Mouse (Mus musculus): ENCODE results near the gene Ces3b. TPM values are rescaled to one million over a fixed set of nuclear protein-coding genes. Genes with fewer than 3 reads are reported as not detected.

Gene Ces3b
- total and polyA plus RNA-seq, 3 experiments = not detected

GRCm38 (mm10) chr8:105076601-105077000 is 7.0 kb upstream of the Ces3b start:
- dilution Hi-C loops (cut with MboI; ENCODE audit: extremely low pct_ligation_motif_present, extremely low pct_unique_long_range_greater_than_20kb, low sequenced_read_pairs) = no loop called here
- in situ Hi-C loops (cut with MboI; ENCODE audit: low pct_ligation_motif_present, low pct_unique_long_range_greater_than_20kb, low sequenced_read_pairs) = no loop called here
- H3K9me3 ChIP-seq (replicated peaks; ENCODE audit: low read length) = no peaks in the 10 kb centered on the region
- no peak overlapping the region for H3K4me3 ChIP-seq (replicated peaks in 1 of 3; ENCODE audit: low read depth in 2 of 3, low read length in 2 of 3, poor library complexity in 1 of 3)
- TF ChIP-seq ZNF384 (IDR thresholded peaks at IDR 0.05; ENCODE audit: low read depth, low read length) = no peak
- no peak for TF ChIP-seq ELF1 (IDR thresholded peaks at IDR 0.05; ENCODE audit: low read depth, low read length)
- TF ChIP-seq CTCF (conservative IDR thresholded peaks at IDR 0.05 in 1 of 2, IDR thresholded peaks at IDR 0.05 in 1 of 2; ENCODE audit: low read depth in 2 of 2, low read length in 2 of 2) = no peak
- no peak for TF ChIP-seq JUN (IDR thresholded peaks at IDR 0.05; ENCODE audit: insufficient read depth, low read depth, low read length)
- no peak for TF ChIP-seq ZKSCAN1 (IDR thresholded peaks at IDR 0.05; ENCODE audit: borderline replicate concordance, low read depth, low read length)
- TF ChIP-seq RCOR1 (conservative IDR thresholded peaks at IDR 0.05; ENCODE audit: low read depth, low read length) = no peak
- TF ChIP-seq E2F4 (IDR thresholded peaks at IDR 0.05; ENCODE audit: insufficient replicate concordance, low read depth, low read length) = no peak
- TF ChIP-seq POLR2A (IDR thresholded peaks at IDR 0.05; ENCODE audit: low read depth, low read length) = no peak
- no peak for TF ChIP-seq NELFE (IDR thresholded peaks at IDR 0.05; ENCODE audit: low read depth, low read length)
- no peak for TF ChIP-seq PAX5 (IDR thresholded peaks at IDR 0.05; ENCODE audit: low read length)
- no peak for TF ChIP-seq BHLHE40 (IDR thresholded peaks at IDR 0.05; ENCODE audit: low read depth, low read length)
- TF ChIP-seq RAD21 (IDR thresholded peaks at IDR 0.05; ENCODE audit: low read depth, low read length) = no peak
- no peak for TF ChIP-seq IRF4 (IDR thresholded peaks at IDR 0.05; ENCODE audit: low read depth, low read length)
- no peaks in the 10 kb centered on the region for H3K36me3 ChIP-seq (replicated peaks in 1 of 2; ENCODE audit: control insufficient read depth in 1 of 2, insufficient read depth in 1 of 2, low read length in 1 of 2)
- H3K79me2 ChIP-seq (replicated peaks; ENCODE audit: control insufficient read depth, extremely low read depth, insufficient read depth, poor library complexity, severe bottlenecking) = no peaks in the 10 kb centered on the region
- no peaks in the 10 kb centered on the region for H3K4me1 ChIP-seq (ENCODE audit: control insufficient read depth in 1 of 2, insufficient read depth in 2 of 2)
- DNase-seq (ENCODE audit: extremely low read depth) = no peak
- H3K4me2 ChIP-seq (ENCODE audit: insufficient read depth, low read depth, poor library complexity, severe bottlenecking) = no peak overlapping the region
- H3K27ac ChIP-seq (ENCODE audit: insufficient read depth, low read depth) = no peak overlapping the region
- peaks cover 22% of the 10 kb centered on the region for H3K27me3 ChIP-seq (replicated peaks)
- H3K9ac ChIP-seq (ENCODE audit: insufficient read depth, low read depth) = no peak overlapping the region

GRCm38 (mm10) chr8:105077071-105077470 is 6.5 kb upstream of the Ces3b start:
- H3K4me2 ChIP-seq (ENCODE audit: insufficient read depth, low read depth, poor library complexity, severe bottlenecking) = no peak overlapping the region
- no peak overlapping the region for H3K27ac ChIP-seq (ENCODE audit: insufficient read depth, low read depth)
- H3K79me2 ChIP-seq (replicated peaks; ENCODE audit: control insufficient read depth, extremely low read depth, insufficient read depth, poor library complexity, severe bottlenecking) = no peaks in the 10 kb centered on the region
- no peak for TF ChIP-seq MAX (IDR thresholded peaks at IDR 0.05; ENCODE audit: low read length)
- TF ChIP-seq USF2 (conservative IDR thresholded peaks at IDR 0.05; ENCODE audit: low read depth, low read length) = no peak
- no peak for TF ChIP-seq GABPA (IDR thresholded peaks at IDR 0.05; ENCODE audit: insufficient replicate concordance, low read depth, low read length)
- no peaks in the 10 kb centered on the region for H3K36me3 ChIP-seq (replicated peaks in 1 of 2; ENCODE audit: control insufficient read depth in 1 of 2, insufficient read depth in 1 of 2, low read length in 1 of 2)
- dilution Hi-C loops (cut with MboI; ENCODE audit: extremely low pct_ligation_motif_present, extremely low pct_unique_long_range_greater_than_20kb, low sequenced_read_pairs) (no loop called here), in situ Hi-C loops (cut with MboI; ENCODE audit: low pct_ligation_motif_present, low pct_unique_long_range_greater_than_20kb, low sequenced_read_pairs) (no loop called here)
- no peak for DNase-seq (ENCODE audit: extremely low read depth)
- no peak overlapping the region for H3K4me3 ChIP-seq (replicated peaks in 1 of 3; ENCODE audit: low read depth in 2 of 3, low read length in 2 of 3, poor library complexity in 1 of 3)
- no peak overlapping the region for H3K9ac ChIP-seq (ENCODE audit: insufficient read depth, low read depth)
- no peaks in the 10 kb centered on the region for H3K4me1 ChIP-seq (ENCODE audit: control insufficient read depth in 1 of 2, insufficient read depth in 2 of 2)
- H3K27me3 ChIP-seq (replicated peaks) = peaks cover 24% of the 10 kb centered on the region
- no peaks in the 10 kb centered on the region for H3K9me3 ChIP-seq (replicated peaks; ENCODE audit: low read length)

GRCm38 (mm10) chr8:105078591-105078990 is 5.0 kb upstream of the Ces3b start:
- TF ChIP-seq EP300 (IDR thresholded peaks at IDR 0.05; ENCODE audit: low read length) = no peak
- TF ChIP-seq SMC3 (IDR thresholded peaks at IDR 0.05; ENCODE audit: low read depth, low read length) = no peak
- no peak for TF ChIP-seq IRF4 (IDR thresholded peaks at IDR 0.05; ENCODE audit: low read depth, low read length)
- no peak for TF ChIP-seq POLR2AphosphoS2 (IDR thresholded peaks at IDR 0.05; ENCODE audit: low read depth, low read length)
- no peak for TF ChIP-seq ETS1 (conservative IDR thresholded peaks at IDR 0.05; ENCODE audit: low read depth, low read length)
- TF ChIP-seq MAFK (IDR thresholded peaks at IDR 0.05; ENCODE audit: insufficient replicate concordance, low read length) = no peak
- no peak for TF ChIP-seq PAX5 (IDR thresholded peaks at IDR 0.05; ENCODE audit: low read length)
- TF ChIP-seq CHD2 (IDR thresholded peaks at IDR 0.05; ENCODE audit: low read length) = no peak
- Histone ChIP-seq H3K4me3 (replicated peaks in 1 of 3; ENCODE audit: low read depth in 2 of 3, low read length in 2 of 3, poor library complexity in 1 of 3) (no peak overlapping the region), H3K79me2 (replicated peaks; ENCODE audit: control insufficient read depth, extremely low read depth, insufficient read depth, poor library complexity, severe bottlenecking) (no peaks in the 10 kb centered on the region), H3K4me1 (ENCODE audit: control insufficient read depth in 1 of 2, insufficient read depth in 2 of 2) (no peaks in the 10 kb centered on the region), H3K9ac (ENCODE audit: insufficient read depth, low read depth) (no peak overlapping the region), H3K9me3 (replicated peaks; ENCODE audit: low read length) (no peaks in the 10 kb centered on the region), H3K4me2 (ENCODE audit: insufficient read depth, low read depth, poor library complexity, severe bottlenecking) (no peak overlapping the region), H3K27ac (ENCODE audit: insufficient read depth, low read depth) (no peak overlapping the region), H3K36me3 (replicated peaks in 1 of 2; ENCODE audit: control insufficient read depth in 1 of 2, insufficient read depth in 1 of 2, low read length in 1 of 2) (no peaks in the 10 kb centered on the region), H3K27me3 (replicated peaks) (peaks cover 21% of the 10 kb centered on the region)
- dilution Hi-C loops (cut with MboI; ENCODE audit: extremely low pct_ligation_motif_present, extremely low pct_unique_long_range_greater_than_20kb, low sequenced_read_pairs) = no loop called here
- DNase-seq (ENCODE audit: extremely low read depth) = no peak
- in situ Hi-C loops (cut with MboI; ENCODE audit: low pct_ligation_motif_present, low pct_unique_long_range_greater_than_20kb, low sequenced_read_pairs) = no loop called here

Measured in CH12.LX (cell line).